Comparison of ENCODE assay signal across 1 mouse cellular context in the genomic region with DNA sequence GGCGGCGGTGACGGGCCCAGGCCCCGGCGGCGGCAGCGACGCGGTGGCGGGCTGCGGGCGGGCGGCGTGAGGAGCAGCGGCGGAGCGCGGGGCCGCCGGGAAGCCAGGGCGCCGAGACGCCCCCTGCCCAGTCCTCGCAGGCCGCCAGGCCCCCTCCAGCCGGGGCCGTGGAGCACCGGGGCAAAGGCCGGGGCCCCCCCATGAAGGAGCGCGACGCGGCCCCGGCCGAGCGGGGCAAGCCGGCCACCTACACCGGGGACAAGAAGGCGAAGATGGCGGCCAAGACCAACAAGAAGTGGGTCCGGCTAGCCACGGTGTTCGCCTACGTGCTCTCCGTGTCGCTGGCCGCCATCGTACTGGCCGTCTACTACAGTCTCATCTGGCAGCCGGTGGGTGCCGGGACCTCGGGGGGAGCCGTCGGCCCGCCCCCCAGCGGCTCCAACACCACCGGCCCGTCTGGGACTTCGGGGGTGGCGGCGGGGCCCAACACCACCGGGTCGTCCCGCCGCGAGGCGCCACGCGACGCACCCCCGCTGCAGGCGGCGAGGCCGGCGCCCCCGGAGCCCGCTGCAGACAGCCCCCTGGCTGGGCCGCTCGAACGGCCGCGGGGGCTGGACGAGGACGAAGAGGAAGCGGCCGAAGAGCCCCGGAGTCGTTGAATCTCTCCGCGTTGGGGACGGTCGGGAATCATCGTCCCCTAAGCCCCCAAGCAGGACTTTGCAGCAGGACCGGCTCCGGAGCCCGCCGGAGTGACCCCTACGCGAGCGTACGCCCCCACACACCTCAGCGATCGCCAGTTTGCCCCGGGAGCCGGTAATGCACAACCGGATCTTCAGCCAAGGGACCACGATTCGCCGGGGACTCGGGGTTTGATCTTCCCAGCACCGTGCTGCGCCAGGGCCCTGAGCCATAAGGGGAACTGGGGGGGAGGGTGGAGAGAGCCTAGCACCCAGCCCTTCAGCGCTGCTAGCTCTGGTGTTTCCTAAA.
TF ChIP-seq lines count a peak whose summit lies in the region.

No protein-coding gene starts in this region.

TF ChIP-seq in CH12.LX, 34 proteins besides CTCF, POLR2A, EP300 and RAD21:
- no peak for TF ChIP-seq CHD1 (IDR thresholded peaks at IDR 0.05; ENCODE audit: low read depth, low read length)
- TF ChIP-seq ZMIZ1 (IDR thresholded peaks at IDR 0.05; ENCODE audit: low read depth, low read length) = no peak
- no peak for TF ChIP-seq GABPA (IDR thresholded peaks at IDR 0.05; ENCODE audit: insufficient replicate concordance, low read depth, low read length)
- TF ChIP-seq ZNF384 (IDR thresholded peaks at IDR 0.05; ENCODE audit: low read depth, low read length) = no peak
- TF ChIP-seq MAZ (IDR thresholded peaks at IDR 0.05; ENCODE audit: low read depth, low read length) = no peak
- no peak for TF ChIP-seq BHLHE40 (IDR thresholded peaks at IDR 0.05; ENCODE audit: low read depth, low read length)
- TF ChIP-seq TBP (conservative IDR thresholded peaks at IDR 0.05; ENCODE audit: low read depth, low read length) = no peak
- TF ChIP-seq ETS1 (conservative IDR thresholded peaks at IDR 0.05; ENCODE audit: low read depth, low read length) = no peak
- TF ChIP-seq HCFC1 (IDR thresholded peaks at IDR 0.05; ENCODE audit: low read depth, low read length) = no peak
- TF ChIP-seq MYC (IDR thresholded peaks at IDR 0.05; ENCODE audit: low read depth, low read length) = no peak
- no peak for TF ChIP-seq SMC3 (IDR thresholded peaks at IDR 0.05; ENCODE audit: low read depth, low read length)
- TF ChIP-seq USF1 (IDR thresholded peaks at IDR 0.05; ENCODE audit: low read depth, low read length) = no peak
- TF ChIP-seq E2F4 (IDR thresholded peaks at IDR 0.05; ENCODE audit: insufficient replicate concordance, low read depth, low read length) = no peak
- no peak; the same call in 1 of the 2 replicates for TF ChIP-seq UBTF (IDR thresholded peaks at IDR 0.05; ENCODE audit: low read depth, low read length)
- no peak for TF ChIP-seq ELF1 (IDR thresholded peaks at IDR 0.05; ENCODE audit: low read depth, low read length)
